13 mouse cellular contexts compared by ENCODE assay signal in the genomic region with DNA sequence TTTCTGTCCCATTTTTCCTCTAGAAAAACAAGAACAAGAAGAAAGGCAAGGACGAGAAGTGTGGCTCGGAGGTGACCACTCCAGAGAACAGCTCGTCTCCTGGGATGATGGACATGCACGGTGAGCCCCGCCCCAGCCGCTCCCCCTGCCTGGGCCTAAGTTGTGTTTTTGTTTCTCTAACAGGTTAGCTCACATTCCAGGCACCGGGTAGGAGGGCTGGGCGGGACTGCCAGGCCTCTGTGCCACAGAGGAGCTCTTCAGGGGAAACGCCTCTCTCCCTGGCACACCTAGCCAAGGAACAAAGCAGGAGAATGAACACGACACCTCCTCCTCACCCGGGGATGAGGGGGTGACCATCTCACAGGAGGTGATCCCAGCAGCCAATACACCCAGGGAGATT. TPM values are rescaled to one million over a fixed set of nuclear protein-coding genes. Genes with fewer than 3 reads are reported as not detected.
DNase-seq lines count a peak whose midpoint lies in the region; ATAC-seq and TF ChIP-seq lines count a peak whose summit lies in the region.
"Had no signal": no experiment of that assay in that cellular context is flagged by ENCODE, and none has a peak within 500 bp of the region (broad histone marks: within the 10 kb centered on the region; RNA-seq: fewer than 3 reads in every experiment).

No protein-coding gene starts in this region.

- peak overlapping the region; percentile 12; the same call in 1 of the 2 replicates for H3K4me2 ChIP-seq in embryonic facial prominence, embryonic 14.5 days (ENCODE audit: low read depth, low read length)
- H3K4me2 ChIP-seq: limb, embryonic 13.5 days; neural tube, embryonic 13.5 days had no signal

- H3K27ac ChIP-seq in ES-Bruce4 (ENCODE audit: insufficient read depth, low read length) = peak overlapping the region; percentile 38; the same call in 1 of the 2 replicates
- peak overlapping the region; percentile 68 for H3K27ac ChIP-seq in embryonic facial prominence, embryonic 14.5 days (replicated peaks; ENCODE audit: low read depth, low read length)
- H3K27ac ChIP-seq: limb, embryonic 13.5 days; neural tube, embryonic 13.5 days had no signal

- no peaks in the 10 kb centered on the region for H3K9me3 ChIP-seq in ES-Bruce4 (replicated peaks; ENCODE audit: control insufficient read depth, insufficient read depth, low read length, poor library complexity, severe bottlenecking)
- no peaks in the 10 kb centered on the region for H3K9me3 ChIP-seq in embryonic facial prominence, embryonic 14.5 days (ENCODE audit: control insufficient read depth, low read length)
- H3K9me3 ChIP-seq: limb, embryonic 13.5 days; neural tube, embryonic 13.5 days had no signal

- ATAC-seq in embryonic facial prominence, embryonic 14.5 days (ENCODE audit: low read depth) = peak; percentile 86
- no peak for ATAC-seq in activated CD4-positive, CD25-positive, alpha-beta regulatory T cell, adult 4 months
- ATAC-seq: midbrain, embryonic 16.5 days had no signal

- H3K27me3 ChIP-seq in ES-Bruce4 (ENCODE audit: control insufficient read depth, insufficient read depth, low read length, poor library complexity, severe bottlenecking) = no peaks in the 10 kb centered on the region
- no peaks in the 10 kb centered on the region for H3K27me3 ChIP-seq in embryonic facial prominence, embryonic 14.5 days (replicated peaks; ENCODE audit: control insufficient read depth, insufficient read depth, low read length)
- H3K27me3 ChIP-seq: limb, embryonic 13.5 days; neural tube, embryonic 13.5 days had no signal

- TF ChIP-seq CTCF in ES-Bruce4 (IDR thresholded peaks at IDR 0.05; ENCODE audit: low read depth, low read length) = no peak

- H3K4me1 ChIP-seq in ES-Bruce4 (ENCODE audit: control insufficient read depth, insufficient read depth, low read length) = peaks cover 6% of the 10 kb centered on the region
- peaks cover 4% of the 10 kb centered on the region; the same call in 1 of the 2 replicates for H3K4me1 ChIP-seq in embryonic facial prominence, embryonic 14.5 days (ENCODE audit: control insufficient read depth, insufficient read depth, low read length)
- H3K4me1 ChIP-seq: limb, embryonic 13.5 days had no signal

- peak; percentile 83 for DNase-seq in embryonic facial prominence, embryonic 14.5 days (ENCODE audit: low spot score)
- peak; percentile 74 to 90 for DNase-seq in kidney, postnatal 25 days
- peak; percentile 83 for DNase-seq in lung, postnatal 25 days (ENCODE audit: low spot score)
- DNase-seq in layer of hippocampus, adult 18-20 months (ENCODE audit: low spot score in 2 of 2) = no peak
- no peak for DNase-seq in right cerebral cortex, postnatal 10 days (ENCODE audit: low spot score in 2 of 2)
- DNase-seq in cerebellum, postnatal 4 days (ENCODE audit: low spot score in 2 of 2) = no peak
- DNase-seq: cerebellum, adult 9-11 months; retina, postnatal 1 day had no signal

- no peak overlapping the region for H3K4me3 ChIP-seq in ES-Bruce4 (ENCODE audit: low read depth, low read length)
- no peak overlapping the region for H3K4me3 ChIP-seq in embryonic facial prominence, embryonic 14.5 days (ENCODE audit: low read depth, low read length)
- H3K4me3 ChIP-seq: limb, embryonic 13.5 days; neural tube, embryonic 13.5 days had no signal

- no peak overlapping the region for H3K9ac ChIP-seq in ES-Bruce4 (ENCODE audit: low read depth, poor library complexity, severe bottlenecking)
- no peak overlapping the region for H3K9ac ChIP-seq in embryonic facial prominence, embryonic 14.5 days (ENCODE audit: low read depth, low read length)
- H3K9ac ChIP-seq: limb, embryonic 13.5 days; neural tube, embryonic 13.5 days had no signal

- H3K36me3 ChIP-seq in ES-Bruce4 (ENCODE audit: control insufficient read depth, insufficient read depth, low read length, poor library complexity, severe bottlenecking) = peaks cover 17% of the 10 kb centered on the region
- H3K36me3 ChIP-seq in embryonic facial prominence, embryonic 14.5 days (ENCODE audit: control insufficient read depth, insufficient read depth, low read length) = peaks cover 62% of the 10 kb centered on the region

- WGBS in embryonic facial prominence, embryonic 14.5 days = 74% methylated on average over 11 of the region's 11 CpGs

- TF ChIP-seq EP300 in ES-Bruce4 (IDR thresholded peaks at IDR 0.05; ENCODE audit: insufficient read depth, low read depth, low read length) = peak; percentile 67; the same call in 1 of the 2 replicates

- TF ChIP-seq POLR2A in ES-Bruce4 (IDR thresholded peaks at IDR 0.05; ENCODE audit: insufficient read depth, low read length) = no peak

RNA-seq across cellular contexts. Expression of gene Bcl7a, which starts 12.3 kb away (rescaled TPM):
- polyA plus RNA-seq in ES-Bruce4 (2011; ENCODE audit: insufficient read depth, insufficient read length, low read depth, missing spikeins) = 25.2 and 25.4 TPM in 2 replicates
- 19.1 and 19.7 TPM in 2 replicates for polyA plus RNA-seq in embryonic facial prominence, embryonic 14.5 days (2014; fragmentation: Nextera tagmentation; extraction: Ambion mirVana)
- total RNA-seq in layer of hippocampus, adult 18-20 months (2021) = 10 to 100 TPM; 66.1 to 66.3 TPM
- 1 to 10 TPM; 5.3 to 6.0 TPM for polyA plus RNA-seq in activated CD4-positive, CD25-positive, alpha-beta regulatory T cell, adult 4 months (2017; shearing (Covaris generic))

RNA-seq across cellular contexts. Expression of gene Mlxip, which starts 38.7 kb away (rescaled TPM):
- 22.5 and 23.0 TPM in 2 replicates for polyA plus RNA-seq in ES-Bruce4 (2011; ENCODE audit: insufficient read depth, insufficient read length, low read depth, missing spikeins)
- polyA plus RNA-seq in embryonic facial prominence, embryonic 14.5 days (2014; fragmentation: Nextera tagmentation; extraction: Ambion mirVana) = 17.7 and 18.8 TPM in 2 replicates
- total RNA-seq in layer of hippocampus, adult 18-20 months (2021) = 10 to 100 TPM; 15.4 to 20.6 TPM
- 10 to 100 TPM; 14.7 to 17.5 TPM for polyA plus RNA-seq in activated CD4-positive, CD25-positive, alpha-beta regulatory T cell, adult 4 months (2017; shearing (Covaris generic))

Comparison
In these comparisons a context has a peak if more than half of its experiments do, and no peak if none do; other contexts are left out.
1. DNase-seq: peak in embryonic facial prominence, embryonic 14.5 days (single experiment), kidney, postnatal 25 days (2 of 2) and lung, postnatal 25 days (single experiment); none in layer of hippocampus, adult 18-20 months (0 of 2), right cerebral cortex, postnatal 10 days (0 of 2) and cerebellum, postnatal 4 days (0 of 2).